Mouse (Mus musculus) liver, embryonic 14.5 days (tissue): Measurements from ENCODE around the gene Trim72. TPM values are rescaled to one million over a fixed set of nuclear protein-coding genes. Genes with fewer than 3 reads are reported as not detected.
A peak's percentile ranks its signal among the peaks of the same experiment; 100 is the strongest.

Experiments used
- ATAC-seq: fragments of 200-750 bp; cut with Nextera tagmentation; 2 replicates; pipeline ENCODE4 v1.8.0; 2017; ENCODE audit warnings: moderate number of reproducible peaks, mild to moderate bottlenecking, moderate library complexity; ENCODE audit not compliant: insufficient read depth
- DNase-seq, 3 experiments: peaks; one replicate each; pipeline ENCODE4 v3.0.0-alpha.2; 2012 to 2013; ENCODE audit warnings: low read depth in 3 of 3, low spot score in 3 of 3
- H3K27ac ChIP-seq: fragments of 300-500 bp; sonication (generic); 2 replicates; pipeline ENCODE4 v1.5.1; 2014; ENCODE audit warnings: moderate library complexity, mild to moderate bottlenecking, control low read depth, inconsistent platforms
- H3K27me3 ChIP-seq: fragments of 300-500 bp; sonication (generic); 2 replicates; pipeline ENCODE4 v1.6.1; 2014; ENCODE audit warnings: mild to moderate bottlenecking, low read length, moderate library complexity; ENCODE audit not compliant: control insufficient read depth, insufficient read depth
- H3K36me3 ChIP-seq: fragments of 300-500 bp; sonication (generic); replicated peaks from 2 replicates; pipeline ENCODE4 v1.6.1; 2014; ENCODE audit warnings: low read depth; ENCODE audit not compliant: control insufficient read depth, insufficient read depth
- H3K4me1 ChIP-seq, 2 experiments: fragments of 200-500 bp in 1 of 2; fragments of 300-500 bp in 1 of 2; sonication (generic) in 1 of 2; replicated peaks; 2 replicates each; pipeline ENCODE4 v1.6.1; 2012 to 2014; ENCODE audit warnings: antibody characterized with exemption in 1 of 2, inconsistent platforms in 1 of 2, low read length in 1 of 2; ENCODE audit not compliant: control insufficient read depth in 2 of 2, insufficient read depth in 2 of 2
- H3K4me2 ChIP-seq: fragments of 300-500 bp; sonication (generic); 2 replicates; pipeline ENCODE4 v1.6.1; 2014; ENCODE audit warnings: low read depth, mild to moderate bottlenecking, control low read depth, moderate library complexity
- H3K4me3 ChIP-seq, 2 experiments: fragments of 200-500 bp in 1 of 2; fragments of 300-500 bp in 1 of 2; sonication (generic) in 1 of 2; 2 replicates each; pipeline ENCODE4 v1.5.1; 2012 to 2014; ENCODE audit warnings: low read depth in 2 of 2, low read length in 2 of 2, mild to moderate bottlenecking in 2 of 2, control low read depth in 1 of 2, inconsistent platforms in 1 of 2, moderate library complexity in 1 of 2; ENCODE audit not compliant: insufficient read depth in 1 of 2
- H3K9ac ChIP-seq: fragments of 300-500 bp; sonication (generic); replicated peaks from 2 replicates; pipeline ENCODE4 v1.6.1; 2014; ENCODE audit warnings: mild to moderate bottlenecking, control low read depth, moderate library complexity
- H3K9me3 ChIP-seq: fragments of 300-500 bp; sonication (generic); 2 replicates; pipeline ENCODE4 v1.6.1; 2016; ENCODE audit warnings: low read length, mixed read lengths; ENCODE audit not compliant: control insufficient read depth
- CTCF ChIP-seq: IDR thresholded peaks from 2 replicates; pipeline ENCODE4 v1.5.1; 2016; ENCODE audit warnings: antibody characterized with exemption, low read depth, control low read depth
- EP300 ChIP-seq: IDR thresholded peaks from 2 replicates; pipeline ENCODE4 v1.6.1; 2016; ENCODE audit warnings: antibody characterized with exemption, low read depth
- WGBS: fragments of 180-500 bp; shearing (Covaris S2); extraction: QIAGEN DNeasy Blood & Tissue Kit; methylation state at CpG from one replicate; pipeline ENCODE4 v1.1.7; 2014; ENCODE audit not compliant: insufficient replicate concordance; 5-methylcytosine and 5-hydroxymethylcytosine counted together
- polyA plus RNA-seq, 2 experiments: library from polyadenylated mRNA; depleted of rRNA in 1 of 2; stranded (reverse) in 1 of 2; unstranded in 1 of 2; fragments of >200 nt; fragmentation: Nextera tagmentation in 1 of 2; extraction: Ambion mirVana in 1 of 2; gene quantifications; 2 replicates each; pipeline versions ENCODE4 v1.2.1 to v1.2.3; 2012 to 2014

The Trim72 gene
- polyA plus RNA-seq, 2 experiments: 0.03 TPM; not detected in 1

DNA sequence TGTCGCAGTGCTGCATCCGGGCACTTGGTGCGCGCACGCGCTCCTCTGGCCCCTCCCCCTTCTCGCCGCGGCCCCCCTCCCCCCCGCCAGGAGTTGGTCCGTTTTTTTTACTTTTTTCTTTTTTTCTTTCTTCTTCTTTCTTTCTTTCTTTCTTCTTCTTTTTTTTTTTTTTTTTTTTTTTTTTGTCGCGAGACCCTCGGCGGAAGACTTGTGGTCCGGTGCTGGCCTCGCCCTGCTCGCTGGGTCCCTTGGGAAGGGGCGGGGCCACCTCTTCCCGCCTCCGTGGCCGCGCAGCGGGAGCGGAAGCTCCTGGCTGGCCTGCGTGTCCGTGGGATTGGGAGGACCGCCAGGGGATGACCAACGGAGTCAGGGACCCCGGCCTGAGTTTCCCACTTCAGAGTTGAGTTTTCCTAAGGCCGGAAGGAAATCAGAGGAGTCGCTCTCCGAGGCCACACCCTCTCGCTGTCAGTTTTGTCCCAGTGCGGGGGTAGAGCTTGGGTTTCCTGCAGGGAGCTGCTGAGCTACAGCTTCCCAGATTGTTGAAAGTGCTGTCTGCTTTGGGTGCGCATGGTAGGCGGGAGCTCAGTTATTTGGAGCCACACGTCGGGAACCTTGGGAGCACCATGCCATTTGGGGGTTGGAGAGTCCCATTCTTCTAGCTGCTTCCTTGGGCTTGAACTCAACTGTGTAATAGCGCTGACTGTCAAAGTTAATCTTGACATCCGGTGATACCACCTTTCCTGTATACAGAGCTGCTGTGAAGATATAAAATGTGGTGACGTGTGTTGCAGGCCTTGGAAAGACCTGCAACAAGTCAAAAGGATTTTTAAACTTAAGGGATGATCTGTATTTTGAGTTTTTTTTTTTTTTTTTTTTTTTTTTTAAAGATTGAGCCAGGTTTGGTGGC, 35.6 kb upstream of the Trim72 start:
- Histone ChIP-seq H3K27ac (peak overlapping the region; percentile 82), H3K9me3 (no peaks in the 10 kb centered on the region), H3K36me3 (peaks cover 37% of the 10 kb centered on the region), H3K9ac (peak overlapping the region; percentile 84), H3K27me3 (no peaks in the 10 kb centered on the region), H3K4me2 (peak overlapping the region; percentile 96), H3K4me3 (peak overlapping the region; percentile 86 to 95), H3K4me1 (peaks cover 9 to 10% of the 10 kb centered on the region in 2 experiments)
- peak; percentile 49 to 58 (median 52) for DNase-seq
- no peak for TF ChIP-seq CTCF
- no peak for TF ChIP-seq EP300
- under 1% methylated on average over 42 of the region's 42 CpGs for WGBS
- peak; percentile 67 for ATAC-seq

DNA sequence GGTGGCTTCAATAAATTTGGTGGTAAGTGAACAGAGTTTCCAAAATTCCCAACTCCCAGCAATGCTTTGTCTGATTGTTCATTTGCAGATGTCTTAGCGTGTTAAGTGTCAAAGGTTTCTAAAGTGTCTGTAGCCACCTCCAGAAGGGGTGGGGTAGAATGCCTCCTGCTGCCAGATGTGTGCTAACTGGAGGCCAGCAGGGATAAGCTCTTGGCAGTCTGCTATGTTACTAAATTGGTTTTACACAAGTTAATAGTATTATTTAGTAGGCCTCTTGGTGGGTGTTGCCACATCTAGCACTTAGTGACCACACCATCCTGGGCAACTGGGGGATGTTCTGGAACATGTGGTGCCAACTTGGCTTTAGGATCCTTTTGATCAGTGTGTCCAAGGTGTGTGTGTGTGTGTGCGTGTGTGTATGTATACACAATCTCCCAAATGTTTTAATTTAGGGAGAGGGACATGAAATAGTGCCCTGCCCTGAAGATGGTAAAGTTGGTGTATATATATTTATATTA, 29.3 kb upstream of the Trim72 start:
- Histone ChIP-seq H3K9me3 (no peaks in the 10 kb centered on the region), H3K4me1 (peaks cover 0 to 2% of the 10 kb centered on the region in 2 experiments; a peak in 3 of 4 replicates), H3K27ac (no peak overlapping the region), H3K4me2 (no peak overlapping the region), H3K4me3 (no peak overlapping the region), H3K9ac (no peak overlapping the region), H3K36me3 (peaks cover 96% of the 10 kb centered on the region), H3K27me3 (no peaks in the 10 kb centered on the region)
- no peak for ATAC-seq
- no peak for DNase-seq
- WGBS: 91% methylated on average over 2 of the region's 2 CpGs
- TF ChIP-seq CTCF: no peak

DNA sequence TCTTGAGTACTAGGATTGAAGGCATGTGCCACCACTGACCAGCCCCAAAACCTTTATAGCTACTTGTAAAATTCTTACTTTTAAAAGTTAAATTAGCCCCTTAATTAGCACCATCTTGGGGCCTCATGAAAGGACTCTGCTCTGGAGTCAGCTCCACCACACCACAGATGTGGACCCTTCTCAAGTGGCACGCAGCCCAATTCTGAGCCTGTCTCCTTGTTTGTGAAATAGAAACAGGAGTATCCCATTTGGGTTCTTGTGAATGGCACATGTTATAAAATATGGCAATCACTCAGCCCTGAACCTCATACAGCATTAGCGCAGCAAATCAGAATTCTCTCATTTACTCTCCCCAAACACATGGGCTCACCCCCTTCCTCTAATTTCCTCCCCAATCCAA, 24.9 kb upstream of the Trim72 start:
- no peaks in the 10 kb centered on the region for H3K27me3 ChIP-seq
- no peak for ATAC-seq
- no peak overlapping the region for H3K9ac ChIP-seq
- H3K4me2 ChIP-seq: no peak overlapping the region
- no peak for DNase-seq
- no peaks in the 10 kb centered on the region for H3K4me1 ChIP-seq
- peaks cover 98% of the 10 kb centered on the region for H3K36me3 ChIP-seq
- TF ChIP-seq CTCF: no peak
- no peak for TF ChIP-seq EP300
- H3K27ac ChIP-seq: no peak overlapping the region
- WGBS: 97% methylated on average over 2 of the region's 2 CpGs
- no peaks in the 10 kb centered on the region for H3K9me3 ChIP-seq
- no peak overlapping the region for H3K4me3 ChIP-seq

DNA sequence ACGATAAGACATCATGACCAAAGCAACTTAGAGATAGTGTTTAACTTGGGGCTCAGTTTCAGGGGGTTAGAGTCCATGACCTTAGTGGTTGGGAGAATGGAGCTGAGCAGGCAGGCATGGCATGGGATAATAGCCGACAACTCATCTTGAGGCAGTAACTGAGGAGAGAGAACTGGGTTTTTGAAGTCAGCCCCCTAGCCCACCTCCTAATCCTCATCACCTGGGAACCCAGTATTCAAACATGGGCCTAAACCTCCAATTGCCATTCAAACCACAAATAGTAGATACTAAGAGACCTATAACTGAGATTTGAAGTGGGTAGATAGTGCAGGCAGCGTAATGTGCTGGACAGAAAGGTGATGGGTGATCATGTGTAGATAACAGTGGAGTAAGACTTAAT, 23.1 kb upstream of the Trim72 start:
- Histone ChIP-seq H3K27ac (no peak overlapping the region), H3K4me1 (no peaks in the 10 kb centered on the region), H3K27me3 (no peaks in the 10 kb centered on the region), H3K9ac (no peak overlapping the region), H3K4me2 (no peak overlapping the region), H3K4me3 (no peak overlapping the region), H3K36me3 (peaks cover 98% of the 10 kb centered on the region), H3K9me3 (no peaks in the 10 kb centered on the region)
- ATAC-seq: no peak
- 91% methylated on average over 3 of the region's 3 CpGs for WGBS
- TF ChIP-seq EP300: no peak
- TF ChIP-seq CTCF: no peak
- DNase-seq: no peak

DNA sequence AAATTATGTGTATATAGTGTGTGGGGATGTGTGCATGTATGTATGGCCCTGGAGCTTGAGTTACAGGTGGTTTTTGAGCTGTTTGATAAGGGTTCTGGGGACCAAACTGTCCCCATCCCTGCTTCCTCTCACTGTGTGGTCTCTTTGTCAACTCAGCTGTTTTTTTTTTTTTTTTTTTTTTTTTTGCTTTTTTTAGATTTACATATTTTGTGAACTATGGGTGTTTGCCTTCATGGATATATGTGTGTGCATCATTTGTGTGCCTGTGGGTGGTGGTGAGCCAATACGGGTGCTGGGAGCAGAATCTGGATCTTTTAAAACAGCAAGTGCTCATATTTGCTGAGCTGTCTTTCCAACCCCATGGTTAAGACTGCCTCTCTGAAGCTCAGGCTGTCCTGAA, 14.8 kb upstream of the Trim72 start:
- DNase-seq: no peak
- H3K36me3 ChIP-seq: peaks cover 46% of the 10 kb centered on the region

More for the DNA sequence above, 14.8 kb upstream of the Trim72 start:
- Histone ChIP-seq H3K9ac (no peak overlapping the region), H3K4me2 (no peak overlapping the region), H3K4me1 (peaks cover 15 to 20% of the 10 kb centered on the region in 2 experiments), H3K27ac (no peak overlapping the region), H3K9me3 (no peaks in the 10 kb centered on the region), H3K4me3 (no peak overlapping the region), H3K27me3 (no peaks in the 10 kb centered on the region)
- no peak for ATAC-seq
- TF ChIP-seq CTCF (no peak), EP300 (no peak)
- WGBS: 76% methylated on average over 1 of the region's 1 CpGs
